Mouse (Mus musculus) B cell, adult 62 days (primary cell): ENCODE results near the gene Epc2. TPM values are rescaled to one million over a fixed set of nuclear protein-coding genes. Genes with fewer than 3 reads are reported as not detected.

Source experiments
- total RNA-seq: library from RNA; stranded (reverse); gene quantifications from 4 replicates; pipeline ENCODE4 v1.2.4, GENCODE M21; 2023

Gene Epc2
- total RNA-seq: 68.6 to 74.0 TPM (median 70.2 TPM) in 4 replicates

GRCm38 (mm10) chr2:49450931-49451636 is at the start of gene Epc2:
TSS of gene Epc2 (plus strand) at chr2:49451486.

Other genes starting within 250 kb of the Epc2 start
- gene Kif5c, start 167.8 kb downstream of the Epc2 start, total RNA-seq: 0.57 to 0.94 TPM in 2 of 4 replicates, not detected in the others